Mouse (Mus musculus) heart, adult 2 months (tissue): Measurements from ENCODE around the gene Rps5. TPM values are rescaled to one million over a fixed set of nuclear protein-coding genes. Genes with fewer than 3 reads are reported as not detected.
A peak's percentile ranks its signal among the peaks of the same experiment; 100 is the strongest.
"Not testable (repeated sequence)": the region's sequence is repeated elsewhere in the genome, so short reads cannot be mapped to it uniquely, and the experiment has no call there.

Source experiments
- DNase-seq, 2 experiments: peaks; one replicate each; pipeline ENCODE4 v3.0.0; 2021
- H3K27ac ChIP-seq: fragments of 200-600 bp; 2 replicates; pipeline ENCODE4 v1.8.1; 2022
- H3K27me3 ChIP-seq: fragments of 200-500 bp; 2 replicates; pipeline ENCODE4 v1.6.1; 2012; ENCODE audit warnings: mild to moderate bottlenecking, low read length, inconsistent platforms, mixed read lengths; ENCODE audit not compliant: control insufficient read depth, insufficient read depth
- H3K36me3 ChIP-seq: fragments of 200-500 bp; 2 replicates; pipeline ENCODE4 v1.6.1; 2012; ENCODE audit warnings: low read length, inconsistent platforms; ENCODE audit not compliant: control insufficient read depth, insufficient read depth
- H3K4me1 ChIP-seq: fragments of 200-500 bp; 2 replicates; pipeline ENCODE4 v1.6.1; 2011; ENCODE audit warnings: low read length; ENCODE audit not compliant: control insufficient read depth, insufficient read depth
- H3K4me3 ChIP-seq: fragments of 200-600 bp; 2 replicates; pipeline ENCODE4 v1.8.1; 2022
- H3K79me2 ChIP-seq: fragments of 200-500 bp; replicated peaks from 2 replicates; pipeline ENCODE4 v1.6.1; 2012; ENCODE audit warnings: mild to moderate bottlenecking, inconsistent platforms, low read length, moderate library complexity, mixed read lengths; ENCODE audit not compliant: control insufficient read depth, insufficient read depth
- H3K9ac ChIP-seq: fragments of 200-500 bp; 2 replicates; pipeline ENCODE4 v1.6.1; 2012; ENCODE audit warnings: low read depth, mild to moderate bottlenecking, control low read depth, inconsistent platforms, low read length, mixed read lengths
- CTCF ChIP-seq: fragments of 200-600 bp; IDR thresholded peaks from 2 replicates; pipeline ENCODE4 v1.8.1; 2022; ENCODE audit warnings: antibody characterized with exemption, mild to moderate bottlenecking, moderate library complexity
- EP300 ChIP-seq: fragments of 200-500 bp; IDR thresholded peaks from 2 replicates; pipeline ENCODE4 v1.6.1; 2011; ENCODE audit warnings: low read depth, low read length, control low read depth; ENCODE audit not compliant: insufficient read depth
- POLR2A ChIP-seq: fragments of 200-500 bp; IDR thresholded peaks from 2 replicates; pipeline ENCODE4 v1.6.1; 2011; ENCODE audit warnings: mild to moderate bottlenecking, low read depth, low read length, control low read depth; ENCODE audit not compliant: insufficient read depth
- WGBS: fragments of 180-500 bp; shearing (Covaris S2); methylation state at CpG from one replicate; pipeline ENCODE4 v1.1.7; 2018; 5-methylcytosine and 5-hydroxymethylcytosine counted together
- intact Hi-C: fragments of 180-260 bp; cut with DNase I; formaldehyde crosslinking; loops from one replicate; pipeline ENCODE4 v1.15.1; 2025
- long read RNA-seq: library from polyadenylated mRNA; stranded (forward); transcript quantifications from one replicate; pipeline ENCODE4 v2.0.0, GENCODE M21; 2021
- polyA plus RNA-seq: library from polyadenylated mRNA; depleted of rRNA; stranded (reverse); fragments of >200 nt; gene quantifications from 2 replicates; pipeline ENCODE4 v1.2.3, GENCODE M21; 2012; rRNA removed
- total RNA-seq, 2 experiments: library from RNA; stranded (reverse); gene quantifications; 2 replicates each; pipeline ENCODE4 v1.2.3; 2021

Rps5 gene
- total RNA-seq = 100 to 1,000 TPM; 525 to 621 TPM
- 842 and 914 TPM in 2 replicates for polyA plus RNA-seq
- long read RNA-seq, transcript Rps5-201 (6 exons, 761 nt) = major isoform, 143 of 160 reads
- long read RNA-seq, partial matches to known transcripts = 13 of 160 reads
- long read RNA-seq, other reads (novel, unspliced or antisense) = 1 of 160 reads

- intact Hi-C loops = loop anchor here (5.0 kb wide), 2 partner anchors 55 to 115 kb away; partner anchors contain the start of genes Ube2m and Zfp446
- Histone ChIP-seq H3K4me3 (peak within 1 kb of the TSS; percentile 98), H3K27ac (peak within 1 kb of the TSS; percentile 92), H3K27me3 (no peaks in the 10 kb centered on the region), H3K9ac (peak within 1 kb of the TSS; percentile 72), H3K4me1 (peaks cover 4% of the 10 kb centered on the region), H3K36me3 (peaks cover 13% of the 10 kb centered on the region), H3K79me2 (no peaks in the 10 kb centered on the region)
- DNase-seq = peak; percentile 97 to 99
- TF ChIP-seq EP300 = peak; percentile 78; the same call in 1 of the 2 replicates
- TF ChIP-seq CTCF = peak; percentile 92
- peak; percentile 99 for TF ChIP-seq POLR2A
- under 1% methylated on average over 55 of the region's 55 CpGs for WGBS
These were observed at the start of gene Rps5 for GRCm38 (mm10) chr7:12921705-12922465. Gene Rps5 (plus strand): TSS chr7:12922290.

GRCm38 (mm10) chr7:12874301-12874700 is 47.8 kb upstream of the Rps5 start:
- Histone ChIP-seq H3K4me1 (no peaks in the 10 kb centered on the region), H3K27ac (no peak overlapping the region), H3K4me3 (no peak overlapping the region), H3K79me2 (no peaks in the 10 kb centered on the region), H3K27me3 (no peaks in the 10 kb centered on the region), H3K36me3 (no peaks in the 10 kb centered on the region), H3K9ac (no peak overlapping the region)
- intact Hi-C loops = no loop called here
- WGBS = 11% methylated on average over 3 of the region's 3 CpGs
- DNase-seq = no peak
- peak; percentile 73 for TF ChIP-seq CTCF
- no peak for TF ChIP-seq EP300

GRCm38 (mm10) chr7:12880036-12880435 is 42.1 kb upstream of the Rps5 start:
- H3K4me1 ChIP-seq = peaks cover 2% of the 10 kb centered on the region; the same call in 1 of the 2 replicates
- H3K4me3 ChIP-seq = no peak overlapping the region
- 0 out of 2 replicates have a peak, but pooled peaks cover 1% of the 10 kb centered on the region for H3K36me3 ChIP-seq
- TF ChIP-seq EP300 = no peak
- TF ChIP-seq CTCF = no peak
- no peak for TF ChIP-seq POLR2A
- no peak overlapping the region for H3K9ac ChIP-seq
- no peaks in the 10 kb centered on the region; the same call in 1 of the 2 replicates for H3K79me2 ChIP-seq
- no peak for DNase-seq
- intact Hi-C loops = loop anchor here (2.0 to 5.0 kb wide), 4 partner anchors 45 to 403 kb away; partner anchors contain the start of genes Lig1, Mzf1, Zfp110 and Zfp606
- no peak overlapping the region for H3K27ac ChIP-seq
- H3K27me3 ChIP-seq = no peaks in the 10 kb centered on the region

- not testable (repeated sequence) for H3K27me3 ChIP-seq, H3K9ac ChIP-seq, DNase-seq, H3K36me3 ChIP-seq, H3K79me2 ChIP-seq, H3K4me1 ChIP-seq
- H3K27ac ChIP-seq = peak overlapping the region; percentile 18; the same call in 1 of the 2 replicates
- H3K4me3 ChIP-seq = peak overlapping the region; percentile 79
- intact Hi-C loops = loop anchor here (2.0 to 5.0 kb wide), 4 partner anchors 46 to 403 kb away; partner anchors contain the start of genes Lig1, Mzf1, Zfp110 and Zfp606
- WGBS = 44% methylated on average over 8 of the region's 8 CpGs
These were observed 41.6 kb upstream of the Rps5 start for GRCm38 (mm10) chr7:12880497-12880896.

- H3K4me3 ChIP-seq = peak within 1 kb of the TSS; percentile 79
- WGBS = under 1% methylated on average over 35 of the region's 35 CpGs
- DNase-seq = peak; percentile 93 to 95
- peak within 1 kb of the TSS; percentile 73 for H3K9ac ChIP-seq
- H3K27me3 ChIP-seq = no peaks in the 10 kb centered on the region
- no peaks in the 10 kb centered on the region; the same call in 1 of the 2 replicates for H3K79me2 ChIP-seq
- TF ChIP-seq EP300 (no peak), CTCF (peak; percentile 50), POLR2A (peak; percentile 75)
- H3K36me3 ChIP-seq = 0 out of 2 replicates have a peak, but pooled peaks cover 1% of the 10 kb centered on the region
- H3K27ac ChIP-seq = peak within 1 kb of the TSS; percentile 87
- H3K4me1 ChIP-seq = peaks cover 2% of the 10 kb centered on the region; the same call in 1 of the 2 replicates
- intact Hi-C loops = loop anchor here (1.0 to 5.0 kb wide), 5 partner anchors 16 to 404 kb away; partner anchors contain the start of genes Lig1, Mzf1, Zfp110 and Zfp606
These were observed 41.0 kb upstream of the Rps5 start, which contains the start of gene Zfp128 for GRCm38 (mm10) chr7:12880911-12881660. Gene Zfp128 (plus strand): TSS chr7:12881177.
